Mouse (Mus musculus) natural killer cell, adult 2 months (primary cell): ENCODE results near the gene Ift81.

ENCODE experiments used
- DNase-seq, 2 experiments: peaks; one replicate each; pipeline ENCODE4 v3.0.0; 2022; ENCODE audit warnings: low spot score in 2 of 2

The Ift81 gene

GRCm38 (mm10) chr5:122625565-122626252, 11.4 kb upstream of the Ift81 start:
- DNase-seq: no peak

GRCm38 (mm10) chr5:122624952-122625479, 10.7 kb upstream of the Ift81 start:
- DNase-seq: no peak

- no peak for DNase-seq
Measured at GRCm38 (mm10) chr5:122623861-122624260, 9.5 kb upstream of the Ift81 start.

GRCm38 (mm10) chr5:122622526-122622925, 8.2 kb upstream of the Ift81 start:
- DNase-seq: no peak

GRCm38 (mm10) chr5:122621376-122621886, 7.1 kb upstream of the Ift81 start:
- DNase-seq: no peak

GRCm38 (mm10) chr5:122619686-122620296, 5.5 kb upstream of the Ift81 start:
- DNase-seq: no peak

- DNase-seq: no peak
Measured at GRCm38 (mm10) chr5:122617718-122618117, 3.4 kb upstream of the Ift81 start.

GRCm38 (mm10) chr5:122611651-122612050, 2.7 kb downstream of the Ift81 start:
- no peak for DNase-seq

GRCm38 (mm10) chr5:122604894-122605293, 9.4 kb downstream of the Ift81 start:
- no peak for DNase-seq

GRCm38 (mm10) chr5:122602233-122602632, 12.1 kb downstream of the Ift81 start:
- DNase-seq: peak; percentile 51 to 77

GRCm38 (mm10) chr5:122595470-122595869, 18.8 kb downstream of the Ift81 start:
- no peak for DNase-seq

- DNase-seq: no peak
Measured at GRCm38 (mm10) chr5:122589891-122590290, 24.4 kb downstream of the Ift81 start.

- no peak for DNase-seq
Measured at GRCm38 (mm10) chr5:122585546-122585945, 28.8 kb downstream of the Ift81 start.

- DNase-seq: no peak
Measured at GRCm38 (mm10) chr5:122584093-122584492, 30.2 kb downstream of the Ift81 start.

- DNase-seq: no peak
Measured at GRCm38 (mm10) chr5:122576683-122577329, 37.5 kb downstream of the Ift81 start.

GRCm38 (mm10) chr5:122572001-122572400, 42.3 kb downstream of the Ift81 start:
- no peak for DNase-seq

GRCm38 (mm10) chr5:122566626-122567025, 47.7 kb downstream of the Ift81 start:
- no peak for DNase-seq

- DNase-seq: no peak
Measured at GRCm38 (mm10) chr5:122560654-122561053, 53.7 kb downstream of the Ift81 start.

- no peak for DNase-seq
Measured at GRCm38 (mm10) chr5:122558127-122558526, 56.2 kb downstream of the Ift81 start.

- DNase-seq: no peak
Measured at GRCm38 (mm10) chr5:122555107-122555506, 59.2 kb downstream of the Ift81 start.

GRCm38 (mm10) chr5:122552638-122553037, 61.7 kb downstream of the Ift81 start:
- DNase-seq: no peak

GRCm38 (mm10) chr5:122550460-122550859, 63.9 kb downstream of the Ift81 start:
- no peak for DNase-seq

- DNase-seq: peak in 1 of 2 experiments; percentile 4
Measured at GRCm38 (mm10) chr5:122548671-122549070, 65.6 kb downstream of the Ift81 start.
